Mouse (Mus musculus) midbrain, postnatal 0 days (tissue): ENCODE results near the gene Axdnd1. TPM values are rescaled to one million over a fixed set of nuclear protein-coding genes. Genes with fewer than 3 reads are reported as not detected.
"Not testable (repeated sequence)": the region's sequence is repeated elsewhere in the genome, so short reads cannot be mapped to it uniquely, and the experiment has no call there.

Experiments
- ATAC-seq: fragments of 200-750 bp; cut with Nextera tagmentation; 2 replicates; pipeline ENCODE4 v1.8.0; 2017; ENCODE audit warnings: moderate number of reproducible peaks, mild to moderate bottlenecking, moderate TSS enrichment, moderate library complexity; ENCODE audit not compliant: low FRiP score
- DNase-seq: peaks from one replicate; pipeline ENCODE4 v3.0.0-alpha.2; 2015; ENCODE audit warnings: low spot score
- H3K27ac ChIP-seq: fragments of 300-500 bp; sonication (generic); 2 replicates; pipeline ENCODE4 v1.5.1; 2014; ENCODE audit warnings: low read depth, mild to moderate bottlenecking, low read length, mixed read lengths
- H3K27me3 ChIP-seq: fragments of 300-500 bp; sonication (generic); 2 replicates; pipeline ENCODE4 v1.6.1; 2014; ENCODE audit warnings: low read length, control low read depth, mixed read lengths; ENCODE audit not compliant: insufficient read depth
- H3K36me3 ChIP-seq: fragments of 300-500 bp; sonication (generic); 2 replicates; pipeline ENCODE4 v1.6.1; 2014; ENCODE audit warnings: low read length, control low read depth, mixed read lengths; ENCODE audit not compliant: insufficient read depth
- H3K4me1 ChIP-seq: fragments of 300-500 bp; sonication (generic); 2 replicates; pipeline ENCODE4 v1.6.1; 2014; ENCODE audit warnings: mild to moderate bottlenecking, control low read depth, antibody characterized with exemption, low read length, mixed read lengths; ENCODE audit not compliant: insufficient read depth
- H3K4me2 ChIP-seq: fragments of 300-500 bp; sonication (generic); 2 replicates; pipeline ENCODE4 v1.6.1; 2014; ENCODE audit warnings: low read depth, mild to moderate bottlenecking, low read length, mixed read lengths; ENCODE audit not compliant: poor library complexity, severe bottlenecking
- H3K4me3 ChIP-seq: fragments of 300-500 bp; sonication (generic); 2 replicates; pipeline ENCODE4 v1.5.1; 2014; ENCODE audit warnings: low read depth, mild to moderate bottlenecking, low read length, moderate library complexity
- H3K9ac ChIP-seq: fragments of 300-500 bp; sonication (generic); replicated peaks from 2 replicates; pipeline ENCODE4 v1.6.1; 2014; ENCODE audit warnings: mild to moderate bottlenecking, low read length, moderate library complexity, mixed read lengths; ENCODE audit not compliant: poor library complexity, severe bottlenecking
- H3K9me3 ChIP-seq: fragments of 300-500 bp; sonication (generic); 2 replicates; pipeline ENCODE4 v1.6.1; 2016; ENCODE audit warnings: low read length, control low read depth
- CTCF ChIP-seq: IDR thresholded peaks from 2 replicates; pipeline ENCODE4 v1.5.1; 2016; ENCODE audit warnings: antibody characterized with exemption, mild to moderate bottlenecking
- WGBS: fragments of 180-500 bp; shearing (Covaris S2); extraction: QIAGEN DNeasy Blood & Tissue Kit; methylation state at CpG from one replicate; pipeline ENCODE4 v1.1.7; 2014; 5-methylcytosine and 5-hydroxymethylcytosine counted together
- polyA plus RNA-seq: library from polyadenylated mRNA; unstranded; fragments of >200 nt; fragmentation: Nextera tagmentation; extraction: Ambion mirVana; gene quantifications from 2 replicates; pipeline ENCODE4 v1.2.1, GENCODE M21; 2015
- total RNA-seq: library from RNA; depleted of rRNA; stranded (reverse); fragments of >200 nt; gene quantifications from 2 replicates; pipeline ENCODE4 v1.2.3, GENCODE M21; 2014

The Axdnd1 gene
- total and polyA plus RNA-seq, 2 experiments from 2014 or later, result 0.56 TPM; not detected in 1

- no peak for ATAC-seq
Observed at GRCm38 (mm10) chr1:156308595-156308994, 112.4 kb downstream of the Axdnd1 start.

GRCm38 (mm10) chr1:156302911-156303749 is 117.8 kb downstream of the Axdnd1 start, which contains the start of gene Tdrd5:
Gene Tdrd5 (minus strand): TSS chr1:156303664.
- Histone ChIP-seq H3K27me3 (peaks cover 14% of the 10 kb centered on the region; the same call in 1 of the 2 replicates), H3K4me2 (peak within 1 kb of the TSS; percentile 97), H3K27ac (no peak within 1 kb of the TSS), H3K4me3 (peak within 1 kb of the TSS; percentile 72), H3K36me3 (no peaks in the 10 kb centered on the region), H3K9ac (peak within 1 kb of the TSS; percentile 77), H3K4me1 (no peaks in the 10 kb centered on the region), H3K9me3 (no peaks in the 10 kb centered on the region)
- TF ChIP-seq CTCF, result no peak
- WGBS, result under 1% methylated on average over 59 of the region's 85 CpGs
- ATAC-seq (peak; percentile 82), DNase-seq (peak; percentile 50)

More at GRCm38 (mm10) chr1:156308595-156308994, 112.4 kb downstream of the Axdnd1 start:
- Histone ChIP-seq H3K4me3 (no peak overlapping the region), H3K9ac (no peak overlapping the region), H3K9me3 (no peaks in the 10 kb centered on the region), H3K4me2 (no peak overlapping the region), H3K36me3 (no peaks in the 10 kb centered on the region), H3K27ac (no peak overlapping the region), H3K4me1 (0 out of 2 replicates have a peak, but pooled peaks cover 2% of the 10 kb centered on the region), H3K27me3 (peaks cover 23% of the 10 kb centered on the region)
- DNase-seq, result no peak
- TF ChIP-seq CTCF, result no peak
- WGBS, result 72% methylated on average over 1 of the region's 1 CpGs

- TF ChIP-seq CTCF, result no peak
- DNase-seq (no peak), ATAC-seq (no peak)
- WGBS, result 95% methylated on average over 6 of the region's 6 CpGs
- Histone ChIP-seq H3K27me3 (no peaks in the 10 kb centered on the region), H3K4me2 (no peak overlapping the region), H3K4me1 (no peaks in the 10 kb centered on the region), H3K9ac (no peak overlapping the region), H3K9me3 (no peaks in the 10 kb centered on the region), H3K27ac (no peak overlapping the region), H3K36me3 (no peaks in the 10 kb centered on the region), H3K4me3 (no peak overlapping the region)
Observed at GRCm38 (mm10) chr1:156290016-156290415, 130.9 kb downstream of the Axdnd1 start.

- not testable (repeated sequence) for ATAC-seq, H3K27ac ChIP-seq, H3K36me3 ChIP-seq, DNase-seq, H3K9ac ChIP-seq, H3K27me3 ChIP-seq, H3K4me3 ChIP-seq, H3K4me2 ChIP-seq, H3K9me3 ChIP-seq, H3K4me1 ChIP-seq
- 79% methylated on average over 10 of the region's 10 CpGs for WGBS
Observed at GRCm38 (mm10) chr1:156289222-156289587, 131.8 kb downstream of the Axdnd1 start.

GRCm38 (mm10) chr1:156288556-156289221 is 132.3 kb downstream of the Axdnd1 start:
- DNase-seq (no peak), ATAC-seq (no peak)
- H3K4me2 ChIP-seq, result no peak overlapping the region
- 83% methylated on average over 9 of the region's 9 CpGs for WGBS
- no peak overlapping the region for H3K4me3 ChIP-seq
- no peaks in the 10 kb centered on the region for H3K9me3 ChIP-seq
- H3K27me3 ChIP-seq, result no peaks in the 10 kb centered on the region
- TF ChIP-seq CTCF, result no peak
- no peak overlapping the region for H3K27ac ChIP-seq
- H3K4me1 ChIP-seq, result no peaks in the 10 kb centered on the region
- no peaks in the 10 kb centered on the region for H3K36me3 ChIP-seq
- no peak overlapping the region for H3K9ac ChIP-seq

GRCm38 (mm10) chr1:156285541-156285896 is 135.4 kb downstream of the Axdnd1 start:
- H3K36me3 ChIP-seq, result no peaks in the 10 kb centered on the region
- DNase-seq, result no peak
- no peak for TF ChIP-seq CTCF
- H3K27me3 ChIP-seq, result no peaks in the 10 kb centered on the region
- WGBS, result 89% methylated on average over 5 of the region's 5 CpGs
- no peak overlapping the region for H3K4me3 ChIP-seq
- H3K9me3 ChIP-seq, result no peaks in the 10 kb centered on the region
- H3K4me1 ChIP-seq, result no peaks in the 10 kb centered on the region
- ATAC-seq, result no peak
- no peak overlapping the region for H3K27ac ChIP-seq
- no peak overlapping the region for H3K9ac ChIP-seq
- no peak overlapping the region for H3K4me2 ChIP-seq
